In the genomic region with DNA sequence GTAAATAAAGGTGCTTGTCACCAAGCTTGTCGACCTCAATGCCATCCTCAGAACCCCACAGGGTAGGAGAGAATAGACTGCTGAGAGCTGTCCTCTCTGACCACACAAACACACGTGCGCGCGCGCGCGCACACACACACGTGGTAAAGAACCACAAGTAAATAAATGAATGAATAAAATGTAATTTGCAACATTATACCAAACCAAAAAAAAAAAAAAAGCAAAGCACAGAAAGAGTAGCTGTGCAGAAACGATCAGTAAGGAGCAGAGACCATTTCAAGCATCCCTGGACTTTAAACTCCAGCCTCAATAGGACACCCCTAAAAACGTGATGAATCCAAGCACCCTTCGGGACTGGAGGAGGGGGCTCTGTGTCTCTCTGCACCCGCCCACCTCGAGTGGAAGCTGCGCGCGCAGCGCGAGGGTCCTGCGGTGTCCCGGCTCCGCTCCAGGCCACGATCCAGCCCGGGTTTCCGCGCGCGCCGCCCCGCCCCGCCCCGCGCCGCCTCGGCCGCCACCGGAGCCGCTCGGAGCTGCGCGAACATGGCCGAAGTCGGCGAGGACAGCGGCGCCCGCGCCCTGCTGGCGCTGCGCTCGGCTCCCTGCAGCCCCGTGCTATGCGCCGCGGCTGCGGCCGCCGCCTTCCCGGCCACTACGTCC, we compare ENCODE assay signal across 8 mouse cellular contexts. TPM values are rescaled to one million over a fixed set of nuclear protein-coding genes. Genes with fewer than 3 reads are reported as not detected.
DNase-seq lines count a peak whose midpoint lies in the region; ATAC-seq and TF ChIP-seq lines count a peak whose summit lies in the region.

A gene (plus strand): TSS at position 517 of the 660 bp plus-strand sequence.

- H3K9me3 ChIP-seq in embryonic facial prominence, embryonic 13.5 days: no peaks in the 10 kb centered on the region
- H3K9me3 ChIP-seq in limb, embryonic 11.5 days (ENCODE audit: control insufficient read depth, low read length): no peaks in the 10 kb centered on the region
- no peaks in the 10 kb centered on the region for H3K9me3 ChIP-seq in midbrain, embryonic 13.5 days

- TF ChIP-seq EP300 in heart, adult 2 months (IDR thresholded peaks at IDR 0.05; ENCODE audit: insufficient read depth, low read depth, low read length): no peak

- peaks cover 47% of the 10 kb centered on the region for H3K4me1 ChIP-seq in embryonic facial prominence, embryonic 13.5 days
- H3K4me1 ChIP-seq in heart, adult 2 months (ENCODE audit: control insufficient read depth, insufficient read depth, low read length): peaks cover 19% of the 10 kb centered on the region
- H3K4me1 ChIP-seq in kidney, adult 2 months (ENCODE audit: control insufficient read depth, insufficient read depth, low read length): peaks cover 17% of the 10 kb centered on the region
- H3K4me1 ChIP-seq in limb, embryonic 11.5 days (ENCODE audit: control insufficient read depth, insufficient read depth, low read length): peaks cover 16% of the 10 kb centered on the region
- H3K4me1 ChIP-seq in midbrain, embryonic 13.5 days (replicated peaks): peaks cover 52% of the 10 kb centered on the region
- H3K4me1 ChIP-seq in small intestine, adult 2 months (ENCODE audit: control insufficient read depth, insufficient read depth, insufficient read length, low read length): peaks cover 25% of the 10 kb centered on the region; the same call in 1 of the 2 replicates

- no peaks in the 10 kb centered on the region for H3K27me3 ChIP-seq in embryonic facial prominence, embryonic 13.5 days
- H3K27me3 ChIP-seq in heart, adult 2 months (ENCODE audit: control insufficient read depth, insufficient read depth, low read length): no peaks in the 10 kb centered on the region
- no peaks in the 10 kb centered on the region for H3K27me3 ChIP-seq in kidney, adult 2 months (replicated peaks; ENCODE audit: control insufficient read depth, insufficient read depth, low read length)
- H3K27me3 ChIP-seq in limb, embryonic 11.5 days (ENCODE audit: control insufficient read depth, insufficient read depth, low read length): no peaks in the 10 kb centered on the region
- H3K27me3 ChIP-seq in midbrain, embryonic 13.5 days: no peaks in the 10 kb centered on the region
- H3K27me3 ChIP-seq in small intestine, adult 2 months (ENCODE audit: control insufficient read depth, insufficient read depth, low read length): no peaks in the 10 kb centered on the region

- TF ChIP-seq POLR2A in heart, adult 2 months (IDR thresholded peaks at IDR 0.05; ENCODE audit: insufficient read depth, low read depth, low read length): 0 out of 2 replicates have a peak, but pooled peaks have one; percentile 58
- TF ChIP-seq POLR2A in kidney, adult 2 months (IDR thresholded peaks at IDR 0.05; ENCODE audit: low read depth, low read length): no peak
- peak; percentile 31; the same call in 1 of the 2 replicates for TF ChIP-seq POLR2A in small intestine, adult 2 months (IDR thresholded peaks at IDR 0.05; ENCODE audit: low read depth, low read length)

- intact Hi-C loops in heart, adult 2 months (cut with DNase I): loop anchor here (1.0 to 2.0 kb wide), 3 partner anchors 24 to 47 kb away; no protein-coding TSS in a partner anchor

- peak; percentile 79 for DNase-seq in 416B (ENCODE audit: low read depth)
- DNase-seq in adrenal gland, postnatal 4 days (ENCODE audit: low spot score in 2 of 2): peak; percentile 83 to 93
- DNase-seq in heart, adult 2 months: peak; percentile 95 to 99
- DNase-seq in kidney, adult 2 months: peak; percentile 95
- DNase-seq in limb, embryonic 11.5 days (ENCODE audit: low spot score): peak; percentile 96

- H3K36me3 ChIP-seq in embryonic facial prominence, embryonic 13.5 days: peaks cover 7% of the 10 kb centered on the region; the same call in 1 of the 2 replicates
- no peaks in the 10 kb centered on the region; the same call in 1 of the 2 replicates for H3K36me3 ChIP-seq in heart, adult 2 months (ENCODE audit: control insufficient read depth, insufficient read depth, low read length)
- H3K36me3 ChIP-seq in kidney, adult 2 months (ENCODE audit: control insufficient read depth, insufficient read depth, low read length): no peaks in the 10 kb centered on the region
- H3K36me3 ChIP-seq in limb, embryonic 11.5 days (ENCODE audit: control insufficient read depth, insufficient read depth, low read length): no peaks in the 10 kb centered on the region
- H3K36me3 ChIP-seq in midbrain, embryonic 13.5 days: 0 out of 2 replicates have a peak, but pooled peaks cover 4% of the 10 kb centered on the region
- no peaks in the 10 kb centered on the region for H3K36me3 ChIP-seq in small intestine, adult 2 months (ENCODE audit: control insufficient read depth, insufficient read depth, low read length)

- H3K4me3 ChIP-seq in embryonic facial prominence, embryonic 13.5 days: peak within 1 kb of the TSS; percentile 99
- peak within 1 kb of the TSS; percentile 87 for H3K4me3 ChIP-seq in heart, adult 2 months
- H3K4me3 ChIP-seq in kidney, adult 2 months (ENCODE audit: insufficient read depth, low read depth, low read length): peak within 1 kb of the TSS; percentile 82
- peak within 1 kb of the TSS; percentile 89 for H3K4me3 ChIP-seq in limb, embryonic 11.5 days (ENCODE audit: low read depth, low read length)
- peak within 1 kb of the TSS; percentile 95 for H3K4me3 ChIP-seq in midbrain, embryonic 13.5 days (replicated peaks)
- H3K4me3 ChIP-seq in small intestine, adult 2 months (ENCODE audit: low read depth, low read length): peak within 1 kb of the TSS; percentile 88

- ATAC-seq in embryonic facial prominence, embryonic 13.5 days (ENCODE audit: insufficient number of reproducible peaks, insufficient read depth, low FRiP score, low TSS enrichment, low read depth): peak; percentile 86
- ATAC-seq in limb, embryonic 11.5 days (ENCODE audit: insufficient number of reproducible peaks, low FRiP score, low TSS enrichment, low read depth): peak; percentile 83
- ATAC-seq in midbrain, embryonic 13.5 days: peak; percentile 94

- H3K79me2 ChIP-seq in heart, adult 2 months (replicated peaks; ENCODE audit: control insufficient read depth, insufficient read depth, low read length): peaks cover 10% of the 10 kb centered on the region

- peak within 1 kb of the TSS; percentile 86 for H3K27ac ChIP-seq in embryonic facial prominence, embryonic 13.5 days
- H3K27ac ChIP-seq in heart, adult 2 months: peak within 1 kb of the TSS; percentile 86
- H3K27ac ChIP-seq in kidney, adult 2 months (ENCODE audit: insufficient read depth, low read depth, low read length): peak within 1 kb of the TSS; percentile 67
- peak within 1 kb of the TSS; percentile 67 for H3K27ac ChIP-seq in limb, embryonic 11.5 days (replicated peaks; ENCODE audit: low read depth, low read length)
- peak within 1 kb of the TSS; percentile 93 for H3K27ac ChIP-seq in midbrain, embryonic 13.5 days
- H3K27ac ChIP-seq in small intestine, adult 2 months (ENCODE audit: insufficient read depth, low read depth, low read length): peak within 1 kb of the TSS; percentile 41

- H3K9ac ChIP-seq in embryonic facial prominence, embryonic 13.5 days: peak within 1 kb of the TSS; percentile 98
- peak within 1 kb of the TSS; percentile 100 for H3K9ac ChIP-seq in heart, adult 2 months (ENCODE audit: low read depth, low read length)
- peak within 1 kb of the TSS; percentile 81 for H3K9ac ChIP-seq in limb, embryonic 11.5 days (ENCODE audit: low read length)
- H3K9ac ChIP-seq in midbrain, embryonic 13.5 days (replicated peaks): peak within 1 kb of the TSS; percentile 99

- TF ChIP-seq CTCF in heart, adult 2 months (IDR thresholded peaks at IDR 0.05): no peak
- TF ChIP-seq CTCF in kidney, adult 2 months (conservative IDR thresholded peaks at IDR 0.05; ENCODE audit: insufficient read depth, insufficient read length, low read depth, low read length): no peak
- TF ChIP-seq CTCF in small intestine, adult 2 months (IDR thresholded peaks at IDR 0.05; ENCODE audit: extremely low read depth, insufficient read length, insufficient replicate concordance, low read depth, low read length): no peak

- 0% methylated on average over 55 of the region's 60 CpGs for WGBS in embryonic facial prominence, embryonic 13.5 days
- 2% methylated on average over 60 of the region's 60 CpGs for WGBS in heart, adult 2 months
- under 1% methylated on average over 59 of the region's 60 CpGs for WGBS in kidney, adult 2 months
- WGBS in limb, embryonic 11.5 days: under 1% methylated on average over 33 of the region's 60 CpGs
- WGBS in midbrain, embryonic 13.5 days: under 1% methylated on average over 55 of the region's 60 CpGs
- under 1% methylated on average over 60 of the region's 60 CpGs for WGBS in small intestine, adult 2 months

- H3K4me2 ChIP-seq in embryonic facial prominence, embryonic 13.5 days: peak within 1 kb of the TSS; percentile 93
- peak within 1 kb of the TSS; percentile 92 for H3K4me2 ChIP-seq in limb, embryonic 11.5 days (ENCODE audit: low read depth, severe bottlenecking)
- peak within 1 kb of the TSS; percentile 98 for H3K4me2 ChIP-seq in midbrain, embryonic 13.5 days (replicated peaks)

RNA-seq across cellular contexts. Expression of the gene that starts here (rescaled TPM):
- 10 to 100 TPM; 28.7 to 28.9 TPM for total RNA-seq in adrenal gland, postnatal 4 days (2021)
- 5.0 and 6.3 TPM in 2 replicates for polyA plus RNA-seq in embryonic facial prominence, embryonic 13.5 days (2015; fragmentation: Nextera tagmentation; extraction: Ambion mirVana)
- total RNA-seq in heart, adult 2 months (2021): 10 to 100 TPM; 13.2 to 13.8 TPM
- polyA plus RNA-seq in heart, adult 2 months (2012; rRNA removed): 9.2 and 9.5 TPM in 2 replicates
- polyA plus RNA-seq in kidney, adult 2 months (2012; rRNA removed): 11.6 and 12.4 TPM in 2 replicates
- 3.3 and 4.7 TPM in 2 replicates for polyA plus RNA-seq in limb, embryonic 11.5 days (2014; fragmentation: Nextera tagmentation; extraction: Ambion mirVana)
- polyA plus RNA-seq in midbrain, embryonic 13.5 days (2015; fragmentation: Nextera tagmentation; extraction: Ambion mirVana): 4.8 and 5.1 TPM in 2 replicates
- 11.2 and 58.0 TPM in 2 replicates for polyA plus RNA-seq in small intestine, adult 2 months (2012; rRNA removed)

Comparison
In these comparisons a context has a peak if more than half of its experiments do, and no peak if none do; other contexts are left out.
1. Peak in every context shown above with its lines: DNase-seq, ATAC-seq, H3K4me3 ChIP-seq and H3K27ac ChIP-seq.
2. H3K27ac ChIP-seq: peak in every context shown above with its lines; median percentile 93 in midbrain, embryonic 13.5 days; 86 in embryonic facial prominence, embryonic 13.5 days; 86 in heart, adult 2 months; 67 in kidney, adult 2 months; 67 in limb, embryonic 11.5 days; 41 in small intestine, adult 2 months.